Mouse (Mus musculus) CH12.LX (cell line): ENCODE measurements at regions not wholly inside any gene's neighbourhood (a gene's known extent, or its start where the extent isn't known, plus 50 kb on each side); places are given as distances from the start of the nearest gene placed in this dataset.

Experiments used
- DNase-seq: peaks from one replicate; pipeline ENCODE4 v3.0.0-alpha.2; 2013; ENCODE audit errors: extremely low read depth
- H3K27ac ChIP-seq: 2 replicates; pipeline ENCODE4 v1.5.1; 2012; ENCODE audit warnings: low read depth, mild to moderate bottlenecking, control low read depth, moderate library complexity; ENCODE audit not compliant: insufficient read depth
- H3K27me3 ChIP-seq: replicated peaks from 2 replicates; pipeline ENCODE3; 2012; ENCODE audit warnings: inconsistent platforms
- H3K36me3 ChIP-seq, 2 experiments: replicated peaks in 1 of 2; 2 replicates each; pipeline versions ENCODE3 to v1.6.1; 2012; ENCODE audit warnings: inconsistent platforms in 1 of 2, low read length in 1 of 2, mild to moderate bottlenecking in 1 of 2, mixed read lengths in 1 of 2, moderate library complexity in 1 of 2; ENCODE audit not compliant: control insufficient read depth in 1 of 2, insufficient read depth in 1 of 2
- H3K4me1 ChIP-seq, 2 experiments: 2 replicates each; pipeline ENCODE4 v1.6.1; 2012; ENCODE audit warnings: inconsistent platforms in 1 of 2, moderate library complexity in 1 of 2; ENCODE audit not compliant: insufficient read depth in 2 of 2, control insufficient read depth in 1 of 2
- H3K4me2 ChIP-seq: 2 replicates; pipeline ENCODE4 v1.6.1; 2012; ENCODE audit warnings: low read depth, mild to moderate bottlenecking, control low read depth; ENCODE audit not compliant: poor library complexity, insufficient read depth, severe bottlenecking
- H3K4me3 ChIP-seq, 3 experiments: fragments of 150-350 bp in 1 of 3; sonication (generic) in 1 of 3; replicated peaks in 1 of 3; 2 replicates each; pipeline versions ENCODE3 to v1.5.1; 2011 to 2012; ENCODE audit warnings: low read depth in 2 of 3, low read length in 2 of 3, mild to moderate bottlenecking in 2 of 3, moderate library complexity in 2 of 3, control low read depth in 1 of 3, improper control_type of control experiment in 1 of 3, inconsistent platforms in 1 of 3, mixed read lengths in 1 of 3; ENCODE audit not compliant: poor library complexity in 1 of 3
- H3K79me2 ChIP-seq: replicated peaks from 2 replicates; pipeline ENCODE4 v1.6.1; 2012; ENCODE audit warnings: mild to moderate bottlenecking, moderate library complexity; ENCODE audit not compliant: control insufficient read depth, poor library complexity, insufficient read depth, severe bottlenecking; ENCODE audit errors: extremely low read depth
- H3K9ac ChIP-seq: 2 replicates; pipeline ENCODE4 v1.6.1; 2012; ENCODE audit warnings: low read depth, mild to moderate bottlenecking, control low read depth, moderate library complexity; ENCODE audit not compliant: insufficient read depth
- H3K9me3 ChIP-seq: replicated peaks from 2 replicates; pipeline ENCODE3; 2012; ENCODE audit warnings: low read length, inconsistent platforms, mixed read lengths
- CHD1 ChIP-seq: IDR thresholded peaks from 2 replicates; pipeline ENCODE4 v1.6.1; 2012; ENCODE audit warnings: low read depth, low read length, improper control_type of control experiment, inconsistent platforms
- CTCF ChIP-seq, 2 experiments: IDR thresholded peaks in 1 of 2; conservative IDR thresholded peaks in 1 of 2; 2 replicates each; pipeline ENCODE4 v1.5.1; 2011 to 2012; ENCODE audit warnings: low read depth in 2 of 2, low read length in 2 of 2, improper control_type of control experiment in 1 of 2, inconsistent platforms in 1 of 2, mild to moderate bottlenecking in 1 of 2, moderate library complexity in 1 of 2
- ELF1 ChIP-seq: IDR thresholded peaks from 2 replicates; pipeline ENCODE4 v1.6.1; 2014; ENCODE audit warnings: low read depth, mild to moderate bottlenecking, inconsistent platforms, low read length, improper control_type of control experiment
- HCFC1 ChIP-seq: IDR thresholded peaks from 2 replicates; pipeline ENCODE4 v1.6.1; 2012; ENCODE audit warnings: low read depth, mild to moderate bottlenecking, inconsistent platforms, low read length, improper control_type of control experiment
- IRF4 ChIP-seq: IDR thresholded peaks from 2 replicates; pipeline ENCODE4 v1.6.1; 2014; ENCODE audit warnings: low read depth, mild to moderate bottlenecking, inconsistent platforms, low read length, improper control_type of control experiment
- JUN ChIP-seq: IDR thresholded peaks from 2 replicates; pipeline ENCODE4 v1.6.1; 2011; ENCODE audit warnings: low read depth, mild to moderate bottlenecking, low read length, improper control_type of control experiment, moderate library complexity; ENCODE audit not compliant: insufficient read depth
- MAX ChIP-seq: IDR thresholded peaks from 2 replicates; pipeline ENCODE4 v1.6.1; 2011; ENCODE audit warnings: low read length, improper control_type of control experiment
- MXI1 ChIP-seq: IDR thresholded peaks from 2 replicates; pipeline ENCODE4 v1.6.1; 2011; ENCODE audit warnings: mild to moderate bottlenecking, low read depth, low read length, improper control_type of control experiment
- MYC ChIP-seq: IDR thresholded peaks from 2 replicates; pipeline ENCODE4 v1.6.1; 2011; ENCODE audit warnings: low read depth, mild to moderate bottlenecking, improper control_type of control experiment, low read length
- NELFE ChIP-seq: IDR thresholded peaks from 2 replicates; pipeline ENCODE4 v1.6.1; 2011; ENCODE audit warnings: low read depth, low read length, improper control_type of control experiment
- PAX5 ChIP-seq: IDR thresholded peaks from 2 replicates; pipeline ENCODE4 v1.6.1; 2012; ENCODE audit warnings: low read length, inconsistent platforms, mixed read lengths
- POLR2AphosphoS2 ChIP-seq: IDR thresholded peaks from 2 replicates; pipeline ENCODE4 v1.6.1; 2011; ENCODE audit warnings: low read depth, low read length, improper control_type of control experiment
- RAD21 ChIP-seq: IDR thresholded peaks from 2 replicates; pipeline ENCODE4 v1.6.1; 2011; ENCODE audit warnings: low read depth, mild to moderate bottlenecking, low read length, improper control_type of control experiment, moderate library complexity
- SMC3 ChIP-seq: IDR thresholded peaks from 2 replicates; pipeline ENCODE4 v1.6.1; 2011; ENCODE audit warnings: low read depth, low read length, improper control_type of control experiment
- TBP ChIP-seq: conservative IDR thresholded peaks from 2 replicates; pipeline ENCODE4 v1.6.1; 2011; ENCODE audit warnings: low read depth, low read length, improper control_type of control experiment
- TCF12 ChIP-seq: IDR thresholded peaks from 2 replicates; pipeline ENCODE4 v1.6.1; 2014; ENCODE audit warnings: low read depth, mild to moderate bottlenecking, inconsistent platforms, low read length, improper control_type of control experiment
- USF1 ChIP-seq: IDR thresholded peaks from 2 replicates; pipeline ENCODE4 v1.6.1; 2014; ENCODE audit warnings: low read depth, mild to moderate bottlenecking, inconsistent platforms, low read length, improper control_type of control experiment
- USF2 ChIP-seq: conservative IDR thresholded peaks from 2 replicates; pipeline ENCODE4 v1.6.1; 2011; ENCODE audit warnings: low read depth, low read length, improper control_type of control experiment
- ZMIZ1 ChIP-seq: IDR thresholded peaks from 2 replicates; pipeline ENCODE4 v1.6.1; 2012; ENCODE audit warnings: low read depth, mild to moderate bottlenecking, inconsistent platforms, low read length, improper control_type of control experiment
- dilution Hi-C: fragments of 300-500 bp; cut with MboI; formaldehyde crosslinking; loops from 2 replicates; pipeline ENCODE4 v1.14.3; 2020; ENCODE audit warnings: low sequenced_read_pairs; ENCODE audit not compliant: extremely low pct_unique_long_range_greater_than_20kb, extremely low pct_ligation_motif_present
- in situ Hi-C: fragments of 300-500 bp; cut with MboI; formaldehyde crosslinking; loops from 3 replicates; pipeline ENCODE4 v1.14.3; 2019; ENCODE audit warnings: low sequenced_read_pairs, low pct_ligation_motif_present, low pct_unique_long_range_greater_than_20kb, mixed read lengths

DNA sequence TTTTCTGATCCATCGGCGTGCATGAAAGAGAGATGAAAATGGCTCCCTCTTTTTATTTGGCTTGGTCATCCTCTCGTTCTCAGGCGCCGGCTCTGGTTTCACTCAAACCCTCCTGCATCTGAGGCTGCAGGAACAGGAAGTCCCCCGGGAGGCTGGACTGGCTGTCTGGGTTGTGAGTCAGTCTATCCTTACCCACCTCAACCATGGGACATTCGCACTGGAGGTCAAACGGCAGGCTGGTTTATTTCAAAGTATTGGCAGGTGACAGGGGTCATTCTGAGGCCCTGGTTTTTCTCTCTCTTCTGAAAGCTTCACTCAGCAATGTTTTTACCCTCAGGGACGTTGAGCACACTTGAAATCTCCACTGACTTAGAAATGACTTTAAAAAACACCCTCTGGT is 253.7 kb downstream of the Prex1 start:
- Histone ChIP-seq H3K4me1 (peaks cover 4 to 28% of the 10 kb centered on the region in 2 experiments; a peak in 3 of 4 replicates), H3K27me3 (no peaks in the 10 kb centered on the region), H3K4me3 (no peak overlapping the region), H3K9ac (no peak overlapping the region), H3K4me2 (no peak overlapping the region), H3K36me3 (no peaks in the 10 kb centered on the region), H3K9me3 (no peaks in the 10 kb centered on the region), H3K79me2 (no peaks in the 10 kb centered on the region), H3K27ac (no peak overlapping the region)
- dilution Hi-C loops (no loop called here), in situ Hi-C loops (no loop called here)
- DNase-seq: no peak
- TF ChIP-seq NELFE (no peak), HCFC1 (no peak), ELF1 (no peak), IRF4 (no peak), PAX5 (no peak), RAD21 (no peak), MYC (no peak), SMC3 (no peak), MAX (no peak), MXI1 (no peak), TCF12 (no peak), CTCF (conservative IDR thresholded peaks at IDR 0.05 in 1 of 2, IDR thresholded peaks at IDR 0.05 in 1 of 2; ENCODE audit: low read depth in 2 of 2, low read length in 2 of 2) (no peak), ZMIZ1 (no peak), USF1 (no peak), JUN (no peak), CHD1 (no peak), POLR2AphosphoS2 (no peak), TBP (no peak)

DNA sequence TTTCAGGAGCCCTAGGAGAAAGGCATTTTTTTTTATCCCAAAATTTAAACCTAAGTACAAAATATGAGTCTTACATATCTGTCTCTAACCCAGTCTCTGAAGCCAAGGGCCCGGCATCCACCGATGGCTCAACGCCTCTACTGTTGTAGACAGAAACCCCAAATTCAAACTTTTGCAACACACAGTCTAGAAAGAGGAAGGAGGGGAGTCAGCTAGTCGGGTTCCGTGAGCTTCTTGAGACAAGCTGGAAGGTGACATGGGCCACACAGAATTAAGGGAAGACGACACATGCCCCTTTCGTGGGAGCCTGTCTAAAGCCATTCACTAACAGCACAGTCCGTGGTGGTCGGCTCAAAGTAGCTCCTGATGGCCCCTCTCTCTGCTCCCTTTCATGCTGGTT is 254.7 kb downstream of the Prex1 start:
- Histone ChIP-seq H3K4me3 (no peak overlapping the region), H3K36me3 (no peaks in the 10 kb centered on the region), H3K27ac (no peak overlapping the region), H3K9ac (no peak overlapping the region), H3K4me1 (peaks cover 4 to 28% of the 10 kb centered on the region in 2 experiments; a peak in 3 of 4 replicates), H3K4me2 (no peak overlapping the region), H3K9me3 (no peaks in the 10 kb centered on the region), H3K79me2 (no peaks in the 10 kb centered on the region), H3K27me3 (no peaks in the 10 kb centered on the region)
- DNase-seq: no peak
- in situ Hi-C loops: no loop called here
- TF ChIP-seq MAX: no peak
- TF ChIP-seq RAD21: no peak
- TF ChIP-seq USF2: no peak
- TF ChIP-seq NELFE: no peak
- dilution Hi-C loops: no loop called here
